Comparison of ENCODE assay signal across 26 mouse cellular contexts in genomic region chr7:74975986-74976385, GRCm38 (mm10).
"Had no signal": no experiment of that assay in that cellular context is flagged by ENCODE, and none has a peak within 500 bp of the region (broad histone marks: within the 10 kb centered on the region; RNA-seq: fewer than 3 reads in every experiment).

No protein-coding gene starts in this region.

- ATAC-seq: hindbrain, embryonic 16.5 days; inflammation-experienced regulatory T-cells, adult 6 months; intestine, embryonic 15.5 days; intestine, postnatal 0 days had no signal

- H3K4me2 ChIP-seq: heart, embryonic 11.5 days; heart, embryonic 13.5 days; heart, embryonic 15.5 days; hindbrain, embryonic 14.5 days; intestine, embryonic 15.5 days; limb, embryonic 12.5 days; liver, embryonic 11.5 days; liver, embryonic 13.5 days had no signal

- H3K4me3 ChIP-seq: heart, adult 2 months; heart, embryonic 13.5 days; heart, embryonic 15.5 days; intestine, embryonic 15.5 days; layer of hippocampus, adult 2 months; left cerebral cortex, adult 2 months; limb, embryonic 10.5 days; limb, embryonic 12.5 days; liver, embryonic 13.5 days had no signal

- H3K9me3 ChIP-seq: heart, embryonic 13.5 days; heart, embryonic 15.5 days; intestine, embryonic 15.5 days; limb, embryonic 10.5 days; limb, embryonic 12.5 days; liver, embryonic 13.5 days had no signal

- H3K27ac ChIP-seq: heart, adult 2 months; heart, embryonic 13.5 days; heart, embryonic 15.5 days; hindbrain, embryonic 14.5 days; intestine, embryonic 15.5 days; layer of hippocampus, adult 2 months; left cerebral cortex, adult 2 months; limb, embryonic 10.5 days; limb, embryonic 12.5 days; liver, embryonic 13.5 days had no signal

- H3K4me1 ChIP-seq: heart, embryonic 13.5 days; heart, embryonic 15.5 days; intestine, embryonic 15.5 days; limb, embryonic 10.5 days; limb, embryonic 12.5 days; liver, embryonic 13.5 days had no signal

- H3K36me3 ChIP-seq: heart, embryonic 13.5 days; heart, embryonic 15.5 days; intestine, embryonic 15.5 days; limb, embryonic 10.5 days; limb, embryonic 12.5 days; liver, embryonic 13.5 days had no signal

- DNase-seq: gastrocnemius, postnatal 14 days; gastrocnemius, postnatal 36 days; heart, adult 11 months; heart, adult 2 months; heart, postnatal 14 days; heart, postnatal 36 days; kidney, adult 18-20 months; kidney, adult 8-10 months; kidney, postnatal 10 days; kidney, postnatal 25 days; kidney, postnatal 4 days; liver; liver, embryonic 13.5 days had no signal

- H3K9ac ChIP-seq: heart, embryonic 13.5 days; heart, embryonic 15.5 days; hindbrain, embryonic 14.5 days; intestine, embryonic 15.5 days; limb, embryonic 12.5 days; liver, embryonic 13.5 days had no signal

- H3K27me3 ChIP-seq: heart, embryonic 13.5 days; heart, embryonic 15.5 days; intestine, embryonic 15.5 days; limb, embryonic 12.5 days; liver, embryonic 13.5 days had no signal
